Mouse (Mus musculus): ENCODE measurements at regions not wholly inside any gene's neighbourhood (a gene's known extent, or its start where the extent isn't known, plus 50 kb on each side); places are given as distances from the start of the nearest gene placed in this dataset.

GRCm38 (mm10) chr14:40381603-40382002 is 511.5 kb downstream of the Sh2d4b start:
- TF ChIP-seq POLR2A (IDR thresholded peaks at IDR 0.05; ENCODE audit: low read depth, low read length) = no peak
- no peak for TF ChIP-seq CTCF (conservative IDR thresholded peaks at IDR 0.05 in 1 of 2, IDR thresholded peaks at IDR 0.05 in 1 of 2; ENCODE audit: low read depth in 2 of 2, low read length in 2 of 2)
- TF ChIP-seq EP300 (IDR thresholded peaks at IDR 0.05; ENCODE audit: low read length) = no peak
- no peak for TF ChIP-seq UBTF (IDR thresholded peaks at IDR 0.05; ENCODE audit: low read depth, low read length)

Measured in CH12.LX (cell line).